Mouse (Mus musculus): ENCODE results near the gene Rit1. TPM values are rescaled to one million over a fixed set of nuclear protein-coding genes. Genes with fewer than 3 reads are reported as not detected.
"Not testable (repeated sequence)": the region's sequence is repeated elsewhere in the genome, so short reads cannot be mapped to it uniquely, and the experiment has no call there.

Gene Rit1
- total RNA-seq, 2 experiments from 2014 or later = 44.4 to 50.3 TPM

DNA sequence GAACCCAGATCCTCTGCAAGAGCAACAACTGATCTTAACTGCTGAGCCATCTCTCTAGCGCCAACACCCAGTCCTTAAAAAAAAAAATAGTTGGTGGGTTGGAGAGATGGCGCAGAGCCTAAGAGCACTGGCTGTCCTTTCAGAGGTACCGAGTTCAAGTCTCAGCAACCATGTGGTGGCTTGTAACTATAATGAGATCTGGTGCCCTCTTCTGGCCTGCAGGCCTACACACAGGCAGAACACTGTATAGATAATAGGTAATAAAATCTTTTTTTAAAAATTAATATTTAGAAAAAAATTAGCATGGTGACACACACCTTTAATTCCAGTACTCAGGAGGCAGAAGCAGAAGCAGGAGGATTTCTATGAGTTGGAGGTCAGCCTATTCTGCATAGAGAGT is 23.5 kb downstream of the Rit1 start:
- DNase-seq = no peak

DNA sequence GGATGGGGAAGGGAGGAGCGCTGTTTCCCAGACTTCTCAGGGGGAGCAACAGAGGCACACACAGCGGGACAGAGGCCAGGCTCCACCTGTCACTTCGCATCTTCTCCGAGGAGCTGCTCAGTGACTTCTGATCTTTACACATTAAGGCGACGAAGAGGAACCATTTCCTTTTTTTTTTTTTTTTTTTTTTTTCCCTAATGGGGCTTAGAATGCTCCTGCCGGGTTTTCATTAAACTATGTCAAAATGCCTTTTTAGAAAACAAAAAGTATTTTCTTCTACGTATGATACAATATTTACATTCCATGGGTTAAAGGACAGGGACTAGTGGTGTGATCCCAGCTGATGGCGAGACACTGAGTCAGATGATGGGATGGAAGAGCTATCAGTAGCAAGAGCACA is 28.9 kb downstream of the Rit1 start:
- DNase-seq = no peak

DNA sequence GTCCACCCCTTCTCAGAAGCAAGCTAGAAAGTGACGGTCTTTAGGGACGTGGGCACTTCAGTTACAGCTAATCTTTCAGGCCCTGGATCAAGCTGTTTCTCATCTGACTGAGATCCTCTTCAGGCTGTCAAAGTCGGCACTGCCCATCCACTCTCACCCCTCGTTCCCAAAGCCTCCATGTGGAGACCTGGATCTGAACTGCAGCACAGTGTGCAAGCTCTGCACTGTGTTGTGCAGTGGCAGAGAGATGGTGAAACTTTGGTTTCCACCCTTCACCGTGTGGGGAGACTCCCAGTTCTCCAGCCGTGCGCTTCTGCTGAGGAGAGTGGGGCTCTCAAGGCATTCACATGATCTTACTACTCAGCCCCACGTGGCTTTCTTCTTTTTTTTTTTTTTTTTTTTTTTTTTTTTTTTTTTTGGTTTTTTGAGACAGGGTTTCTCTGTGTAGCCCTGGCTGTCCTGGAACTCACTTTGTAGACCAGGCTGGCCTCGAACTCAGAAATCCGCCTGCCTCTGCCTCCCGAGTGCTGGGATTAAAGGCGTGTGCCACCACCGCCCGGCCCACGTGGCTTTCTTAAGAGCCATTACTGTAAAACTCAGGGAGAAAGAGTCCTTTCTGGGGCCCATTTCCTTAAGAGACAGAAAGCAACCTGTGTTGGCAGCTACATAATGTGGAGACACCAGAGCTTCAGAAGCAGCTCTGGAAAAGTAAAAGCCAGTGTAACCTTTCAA is 29.7 kb downstream of the Rit1 start:
- no peak for DNase-seq

DNA sequence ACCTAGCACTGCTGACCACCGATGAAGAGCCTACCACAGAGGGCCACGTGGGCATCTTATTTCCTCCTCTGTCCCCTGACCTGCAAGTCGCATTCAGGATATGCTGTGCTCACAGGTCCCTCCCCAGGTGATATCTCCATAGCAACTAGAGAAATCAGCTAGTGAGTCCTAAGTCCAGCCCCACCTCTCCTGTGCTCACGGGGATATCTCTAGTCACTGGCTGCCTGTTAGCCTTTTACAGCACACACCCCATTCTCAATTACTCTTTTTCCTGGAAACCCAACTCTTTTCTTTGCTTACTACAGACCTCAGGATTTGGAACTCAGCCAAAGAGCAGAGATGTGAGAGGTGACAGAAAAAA is 30.2 kb downstream of the Rit1 start:
- DNase-seq = no peak

DNA sequence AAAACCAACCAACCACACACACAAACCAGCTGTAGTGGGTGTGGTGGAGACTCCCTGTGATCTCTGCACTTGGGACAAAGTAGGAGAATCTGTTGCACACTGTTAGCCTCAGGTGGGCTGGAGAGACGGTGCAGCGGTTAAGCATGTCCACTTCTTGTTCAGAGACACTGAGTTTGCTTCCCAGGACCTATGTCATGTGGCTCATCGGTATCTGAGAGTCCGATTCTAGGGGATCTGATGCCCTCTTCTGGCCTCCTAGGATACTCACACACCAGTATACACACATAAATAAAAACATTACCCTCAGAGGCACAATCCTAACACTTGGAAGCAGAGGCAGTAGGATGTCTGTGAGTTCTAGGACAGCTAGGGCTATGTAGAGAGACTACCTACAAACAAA is 37.6 kb downstream of the Rit1 start:
- DNase-seq = no peak

DNA sequence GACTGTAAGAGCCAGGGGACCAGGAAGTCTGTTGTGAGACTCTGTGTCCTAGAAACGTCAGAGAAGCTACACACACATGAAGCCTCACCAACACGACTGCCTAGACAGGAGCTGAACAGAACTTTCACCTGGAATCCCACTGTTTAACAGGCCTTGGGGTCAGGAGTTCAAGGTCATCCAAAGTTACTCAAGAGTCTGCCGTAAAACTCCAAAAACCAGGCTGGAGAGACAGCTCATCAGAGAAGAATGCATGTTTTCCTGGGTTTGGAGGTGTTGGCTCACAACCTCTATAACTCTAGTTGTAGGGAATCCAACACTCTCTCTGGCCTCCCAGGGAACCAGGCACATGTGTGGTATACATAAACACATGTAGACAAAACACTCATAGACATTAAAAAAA is 38.9 kb downstream of the Rit1 start:
- DNase-seq = no peak

DNA sequence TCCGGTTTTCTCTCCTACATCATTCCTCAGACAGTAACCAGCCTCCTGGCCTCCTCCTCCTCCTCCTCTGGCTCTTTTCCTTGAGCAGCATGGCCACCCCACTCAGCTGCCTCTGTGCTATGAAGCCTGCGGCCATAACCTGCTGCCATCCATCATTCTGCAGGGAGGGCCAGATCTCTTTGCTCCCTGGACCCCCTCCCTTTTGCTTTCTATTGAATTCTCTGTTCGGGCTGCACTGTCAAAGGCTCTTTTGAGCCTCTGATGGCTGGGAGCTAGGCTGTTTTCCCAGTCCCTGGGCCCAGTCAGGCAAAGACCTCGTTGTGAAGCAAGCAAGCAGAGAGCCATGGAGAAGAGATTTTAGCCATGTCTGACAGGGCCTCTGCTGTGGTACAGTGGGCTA is 39.6 kb downstream of the Rit1 start:
- DNase-seq = peak in 1 of 2 experiments; percentile 48

DNA sequence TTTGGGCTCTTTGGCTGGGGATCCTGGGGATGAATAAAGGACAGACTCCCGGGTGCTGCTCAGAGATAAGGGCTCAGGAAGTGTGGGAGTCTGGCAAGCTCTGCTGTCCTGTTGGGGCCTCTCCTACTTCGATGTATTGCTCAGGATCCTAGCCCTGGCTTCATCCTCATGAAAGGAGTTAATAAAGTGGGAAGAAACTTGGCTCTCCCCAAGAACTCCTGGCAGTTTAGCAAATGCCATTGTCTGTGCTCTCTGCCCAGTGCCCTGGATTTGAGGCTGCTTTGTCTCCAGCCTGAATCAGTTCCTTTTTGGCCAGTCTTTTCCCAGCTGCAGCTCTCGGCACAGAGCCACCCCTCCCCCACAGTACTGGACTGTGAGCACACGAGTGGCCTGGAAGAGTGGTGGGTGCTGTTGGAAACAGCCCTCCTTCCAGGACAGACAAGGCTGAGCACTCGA is 41.4 kb downstream of the Rit1 start:
- DNase-seq = peak; percentile 82 to 89

DNA sequence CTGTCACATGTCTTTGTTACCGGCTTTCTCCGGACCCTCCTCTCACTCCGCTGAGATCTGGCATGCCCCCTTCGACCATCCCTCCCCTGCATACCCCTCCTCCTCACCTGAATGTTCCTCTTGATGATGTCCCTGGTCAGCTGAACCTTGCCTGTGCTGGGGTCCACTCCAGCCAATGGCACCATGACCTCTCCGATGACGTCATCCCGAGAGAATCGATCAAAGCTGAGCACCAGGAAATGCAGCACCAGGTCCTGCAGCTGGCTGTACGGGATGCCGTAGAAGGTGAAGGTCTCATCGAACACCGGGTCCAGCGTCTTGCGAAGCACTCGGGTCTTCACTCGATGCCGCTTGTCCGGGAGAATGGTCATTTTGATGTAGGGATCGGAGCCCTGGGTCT is 45.0 kb downstream of the Rit1 start:
- DNase-seq = no peak

DNA sequence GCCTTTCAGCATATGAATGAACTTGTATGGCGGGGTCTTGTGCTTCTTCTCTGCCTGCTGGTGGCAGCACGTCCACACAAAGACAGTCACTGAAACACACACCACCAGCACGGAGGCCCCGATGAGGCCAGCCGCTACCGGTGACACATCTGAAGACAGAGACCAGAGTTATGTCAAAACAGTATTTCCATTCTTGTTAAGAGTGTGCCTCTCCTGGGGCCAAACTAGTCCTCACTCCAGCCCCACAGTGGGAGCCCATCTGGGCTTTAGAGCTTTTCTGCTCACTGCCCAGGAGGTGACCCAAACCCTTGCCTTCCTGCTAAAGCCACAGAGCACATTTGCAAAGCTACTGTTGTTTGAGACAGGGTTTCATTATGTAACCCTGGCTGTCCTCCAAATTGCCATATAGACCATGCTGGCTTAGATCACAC is 45.8 kb downstream of the Rit1 start:
- no peak for DNase-seq

DNA sequence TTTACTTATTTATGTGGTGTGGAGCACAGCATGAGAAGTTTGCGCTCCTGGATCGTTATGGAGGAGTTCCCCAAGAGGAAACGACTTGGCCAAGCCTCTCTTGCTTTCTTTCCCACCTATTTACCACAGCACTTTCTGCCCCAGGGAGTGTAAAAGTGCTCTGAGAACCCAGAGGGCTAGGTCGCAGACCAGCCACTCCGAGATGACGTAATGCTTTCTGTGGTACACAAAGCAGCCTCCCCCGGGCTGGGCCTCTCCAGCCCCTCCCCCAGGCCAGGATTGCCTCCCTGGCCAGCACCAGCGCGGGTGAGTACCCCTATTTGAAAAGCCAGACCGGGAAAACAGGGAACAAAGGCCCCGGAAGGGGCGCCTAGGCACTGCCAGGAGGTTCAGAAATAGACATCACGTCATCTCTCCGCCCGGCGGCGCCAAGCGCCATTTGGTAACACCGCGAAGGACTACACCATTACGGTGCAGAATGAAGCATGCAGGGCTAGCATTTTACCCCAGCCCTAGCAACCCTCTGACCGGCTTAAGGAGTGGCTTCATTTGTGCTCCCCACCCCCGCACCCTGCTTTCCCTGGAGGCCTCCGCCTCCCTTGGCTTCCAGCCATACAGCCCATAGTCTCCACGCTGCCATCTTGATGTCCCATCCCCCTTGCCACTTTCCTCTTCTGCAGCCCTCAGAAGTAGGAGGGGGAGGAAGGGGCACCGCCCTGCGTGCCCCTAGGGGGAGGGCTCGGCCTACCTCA is 54.7 kb downstream of the Rit1 start:
- DNase-seq = peak; percentile 70 to 81

DNA sequence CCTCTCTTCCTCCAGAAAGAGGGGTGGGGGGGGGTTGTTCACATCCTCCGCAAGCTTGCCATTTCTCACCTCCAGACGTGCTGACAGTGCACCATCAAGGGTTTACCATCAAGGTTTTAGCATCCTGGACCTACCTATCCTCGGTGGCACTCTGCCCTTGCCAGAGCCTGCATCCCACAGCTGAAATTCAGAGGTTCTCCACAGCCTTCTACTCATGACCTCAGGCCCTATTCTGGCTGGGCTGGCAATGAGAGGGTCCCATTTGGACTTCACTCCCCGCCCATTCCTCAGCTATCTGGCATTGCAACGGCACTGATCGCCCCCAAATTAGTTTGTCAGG is 55.3 kb downstream of the Rit1 start:
- not testable (repeated sequence) for DNase-seq

DNA sequence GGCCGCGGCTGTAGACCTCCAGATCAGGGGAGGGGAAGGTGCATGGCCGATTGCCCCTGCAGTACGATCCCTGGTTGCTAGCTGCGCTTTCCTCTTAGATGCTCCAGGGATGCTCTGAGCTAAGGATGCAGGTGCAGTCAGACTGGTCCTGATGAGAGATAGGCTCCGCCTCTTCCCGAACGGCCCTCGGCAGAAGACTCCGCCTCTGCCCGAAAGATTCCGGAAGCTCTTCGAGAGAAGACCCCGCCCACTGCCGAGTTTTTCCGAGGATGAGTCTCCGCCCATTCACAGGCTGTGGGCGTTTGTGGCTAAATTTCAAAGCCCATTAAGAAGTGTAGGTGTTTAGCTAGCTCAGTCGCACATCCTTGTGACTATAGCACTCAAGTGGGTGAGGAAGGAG is 55.8 kb downstream of the Rit1 start:
- peak; percentile 92 to 94 for DNase-seq

DNA sequence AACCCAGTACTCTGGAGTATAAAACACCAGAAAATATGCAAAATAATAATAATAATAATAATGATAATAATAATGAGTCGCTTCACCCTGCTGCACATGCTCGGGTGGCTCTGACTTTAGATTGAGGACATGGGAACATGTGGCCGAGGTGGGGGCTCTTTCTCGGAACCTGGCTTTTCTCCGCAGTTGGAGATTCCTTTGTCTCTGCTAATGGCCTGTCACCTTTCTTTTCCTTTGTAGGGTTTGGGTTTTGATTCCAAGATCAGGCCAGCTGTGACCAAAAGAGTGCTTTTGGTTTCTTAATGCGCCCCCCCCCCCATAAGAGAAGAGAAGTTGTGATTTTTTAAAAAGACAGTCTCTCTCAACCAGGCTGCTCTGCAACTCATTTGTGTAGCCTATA is 56.5 kb downstream of the Rit1 start:
- not testable (repeated sequence) for DNase-seq

DNA sequence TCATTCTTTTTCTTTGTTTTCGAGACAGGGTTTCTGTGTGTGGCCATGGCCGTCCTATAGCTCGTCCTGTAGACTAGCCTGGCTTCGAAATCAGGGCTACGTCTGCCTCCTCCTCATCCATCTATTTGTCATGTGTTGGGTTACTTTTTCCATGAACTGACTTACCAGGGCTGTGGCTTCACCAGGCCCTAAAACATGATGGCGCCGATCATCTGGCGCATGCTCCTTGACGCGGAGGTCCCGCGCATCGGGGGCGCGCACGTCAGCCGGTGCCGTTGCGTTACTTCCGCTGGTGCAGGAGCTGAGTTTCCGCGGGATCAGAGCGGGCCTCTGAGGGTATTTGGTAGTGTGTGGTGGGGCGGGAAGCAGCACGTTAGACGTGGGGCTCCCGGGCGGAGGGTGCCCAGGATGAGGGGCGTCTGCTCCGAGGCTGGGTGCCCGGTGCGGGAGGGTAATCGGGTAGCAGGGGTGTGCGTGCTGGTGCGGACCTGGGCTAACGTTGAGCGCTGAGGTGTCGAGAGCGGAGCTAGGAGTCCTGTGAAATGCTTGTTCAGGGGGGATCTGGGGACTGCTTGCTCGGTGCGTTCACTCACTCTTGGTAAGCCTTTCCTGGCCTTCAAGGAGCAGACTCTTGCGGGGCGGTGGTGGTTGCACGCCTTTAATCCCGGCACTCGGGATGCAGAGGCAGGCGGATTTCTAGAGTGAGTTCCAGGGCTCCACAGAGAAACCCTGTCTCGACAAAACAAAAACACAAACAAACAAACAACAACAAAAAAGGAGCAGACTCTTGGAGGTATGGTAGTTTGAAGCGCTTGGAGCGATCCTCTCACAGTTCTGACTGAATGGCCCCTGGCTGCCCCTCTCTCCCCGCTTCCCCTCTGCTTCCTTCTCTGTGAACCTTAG is 58.6 kb downstream of the Rit1 start, which contains the start of gene Syt11:
Gene Syt11, minus strand, starts transcription at position 226 of the 903 bp plus-strand sequence.
- DNase-seq = peak in 1 of 2 experiments; percentile 44

Other genes starting within 250 kb of the Rit1 start
- gene Lmna, start 206.9 kb upstream of the Rit1 start, total RNA-seq (2021) = 10 to 100 TPM; 32.6 to 34.3 TPM
- 1 to 10 TPM; 4.0 to 4.4 TPM for gene Mex3a, start 184.4 kb upstream of the Rit1 start, total RNA-seq (2021)
- under 1 TPM in 1 of 2 experiments, not detected in 1; 0.63 TPM for gene Rab25, start 168.5 kb upstream of the Rit1 start, total RNA-seq (2021)
- gene Lamtor2, start 163.8 kb upstream of the Rit1 start, total RNA-seq (2021) = 100 to 1,000 TPM in 1 of 2 experiments, 10 to 100 TPM in 1; 91.0 to 111 TPM
- 100 to 1,000 TPM; 109 to 111 TPM for gene Ubqln4, start 163.1 kb upstream of the Rit1 start, total RNA-seq (2021)
- 10 to 100 TPM; 97.1 to 98.9 TPM for gene Ssr2, start 141.0 kb upstream of the Rit1 start, total RNA-seq (2021)
- 100 to 1,000 TPM; 250 to 265 TPM for gene Arhgef2, start 110.9 kb upstream of the Rit1 start, total RNA-seq (2021)
- not detected for gene Rxfp4, start 63.7 kb upstream of the Rit1 start, total RNA-seq (2021)
- 10 to 100 TPM; 49.1 to 61.1 TPM for gene Khdc4, start 31.0 kb upstream of the Rit1 start, total RNA-seq (2021)
- 100 to 1,000 TPM; 483 to 524 TPM for gene Syt11, start 58.3 kb downstream of the Rit1 start, total RNA-seq (2021)
- gene Gon4l, start 118.4 kb downstream of the Rit1 start, total RNA-seq (2021) = 10 to 100 TPM; 46.2 to 46.4 TPM
- 10 to 100 TPM; 22.0 to 22.1 TPM for gene Msto1, start 197.2 kb downstream of the Rit1 start, total RNA-seq (2021)
- 10 to 100 TPM; 83.5 to 90.8 TPM for gene Ash1l, start 233.8 kb downstream of the Rit1 start, total RNA-seq (2021)
- gene Dap3, start 234.3 kb downstream of the Rit1 start, total RNA-seq (2021) = 100 to 1,000 TPM; 112 to 118 TPM